Mouse (Mus musculus) liver, adult 2 months (tissue): ENCODE measurements around the gene Tnni2.

Experiments used
- CTCF ChIP-seq: fragments of 200-500 bp; IDR thresholded peaks from 2 replicates; pipeline ENCODE4 v1.5.1; 2011; ENCODE audit warnings: low read depth, low read length, control low read depth
- POLR2A ChIP-seq: fragments of 200-500 bp; IDR thresholded peaks from 2 replicates; pipeline ENCODE4 v1.6.1; 2011; ENCODE audit warnings: low read length, control low read depth; ENCODE audit not compliant: insufficient read depth; ENCODE audit errors: extremely low read depth

DNA sequence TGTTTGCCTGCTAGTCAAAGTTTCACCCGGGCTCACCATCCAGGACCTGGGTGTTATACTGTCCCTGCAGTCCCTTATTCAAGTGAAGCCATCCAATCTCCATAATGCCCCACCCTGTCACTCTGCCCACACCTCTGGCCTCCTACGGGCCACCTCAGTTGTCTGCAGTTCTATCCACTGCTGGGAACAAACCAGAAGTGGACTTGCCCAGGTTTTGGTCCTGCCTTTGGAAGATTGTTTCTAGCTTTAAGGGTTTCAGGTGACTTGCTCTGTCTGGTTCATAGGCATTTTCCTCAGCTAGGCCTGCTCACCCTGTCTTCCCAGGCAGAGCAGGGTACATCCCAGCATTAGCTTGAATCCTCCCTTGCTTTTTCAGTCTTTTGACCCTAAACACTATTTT is 13.6 kb downstream of the Tnni2 start:
- no peak for TF ChIP-seq CTCF
- no peak for TF ChIP-seq POLR2A
